Mouse (Mus musculus): ENCODE data around the gene Atrn.
A peak's percentile ranks its signal among the peaks of the same experiment; 100 is the strongest.
"Not testable (repeated sequence)": the region's sequence is repeated elsewhere in the genome, so short reads cannot be mapped to it uniquely, and the experiment has no call there.

Atrn gene

DNA sequence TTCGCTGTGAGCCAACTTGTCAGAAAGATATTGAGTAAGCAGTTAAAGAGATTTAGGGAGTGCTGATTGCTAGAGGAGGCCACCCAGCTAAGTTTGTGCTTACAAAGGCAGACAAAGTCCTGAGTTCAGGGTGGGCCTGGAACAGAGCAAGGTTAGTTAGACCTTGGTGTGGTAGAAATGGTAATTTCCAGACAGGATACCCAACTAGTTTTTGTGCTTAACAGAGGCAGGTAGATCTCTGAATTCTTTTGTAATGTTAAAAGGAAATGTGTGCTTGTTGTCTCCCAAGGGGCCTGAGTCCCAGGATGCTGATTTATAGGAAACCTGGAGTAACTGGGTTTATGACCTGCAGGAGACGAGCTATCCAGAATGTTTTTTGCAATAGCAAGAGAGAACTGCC, 52.6 kb downstream of the Atrn start:
- no peak for DNase-seq (ENCODE audit: low read depth, low spot score)

DNA sequence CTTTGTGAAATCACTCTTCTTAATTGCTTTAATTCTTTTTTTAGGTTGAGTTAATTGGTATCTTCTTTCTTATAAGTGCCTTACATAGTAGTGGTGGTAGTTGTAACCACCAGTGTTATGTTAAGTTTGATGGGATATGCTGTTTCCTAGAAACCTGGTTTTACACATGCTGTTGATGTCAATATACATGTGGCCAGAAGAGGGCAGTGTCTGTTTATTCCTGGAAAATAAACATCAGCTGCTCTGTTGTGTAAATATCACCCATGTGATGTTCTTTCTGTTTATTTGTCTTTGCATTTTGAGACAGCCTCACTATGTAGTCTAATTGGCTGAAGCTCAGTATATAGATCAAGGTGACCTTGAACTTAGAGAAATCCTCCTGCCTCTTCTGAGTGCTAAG, 55.6 kb downstream of the Atrn start:
- DNase-seq (ENCODE audit: low read depth, low spot score) = peak; percentile 64

DNA sequence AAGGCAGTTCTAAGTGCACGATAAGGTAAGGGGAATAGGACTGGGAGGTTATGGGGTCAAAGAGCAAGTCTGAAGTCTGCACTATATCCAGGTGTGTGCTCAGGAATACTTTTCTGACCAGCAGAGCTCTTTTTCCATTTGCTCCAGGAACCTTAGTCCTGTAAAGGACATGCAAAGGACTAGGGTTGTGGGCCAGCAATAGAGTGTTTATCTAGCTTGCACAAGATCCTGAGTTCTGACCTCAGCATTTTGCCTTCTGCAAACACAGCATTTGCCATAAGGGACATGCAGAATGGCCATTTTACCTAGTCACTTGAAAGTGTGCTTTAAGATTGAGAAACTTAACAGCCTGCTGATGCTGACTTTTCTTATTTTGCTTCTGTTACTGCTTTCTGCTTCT, 58.7 kb downstream of the Atrn start:
- DNase-seq (ENCODE audit: low read depth, low spot score) = no peak

DNA sequence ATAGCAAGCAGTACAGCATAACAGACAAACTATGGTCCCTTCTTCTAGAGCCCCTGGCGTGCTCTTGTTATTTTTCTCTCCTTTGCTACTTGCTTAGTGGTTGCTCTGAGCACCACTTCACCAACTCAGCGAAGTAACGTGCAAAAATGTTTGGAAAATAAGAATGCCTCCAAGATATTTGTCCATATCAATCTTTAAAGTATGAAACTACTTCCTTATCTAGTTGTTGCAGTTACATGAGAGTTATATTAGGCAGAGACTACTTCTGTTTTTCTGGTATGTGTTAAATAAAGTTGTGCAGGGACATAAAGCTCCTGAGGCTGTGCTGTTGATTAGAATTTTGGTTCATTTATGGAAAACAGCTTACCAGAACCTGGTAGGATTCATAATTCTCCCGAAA, 64.7 kb downstream of the Atrn start:
- DNase-seq (ENCODE audit: low read depth, low spot score) = no peak

DNA sequence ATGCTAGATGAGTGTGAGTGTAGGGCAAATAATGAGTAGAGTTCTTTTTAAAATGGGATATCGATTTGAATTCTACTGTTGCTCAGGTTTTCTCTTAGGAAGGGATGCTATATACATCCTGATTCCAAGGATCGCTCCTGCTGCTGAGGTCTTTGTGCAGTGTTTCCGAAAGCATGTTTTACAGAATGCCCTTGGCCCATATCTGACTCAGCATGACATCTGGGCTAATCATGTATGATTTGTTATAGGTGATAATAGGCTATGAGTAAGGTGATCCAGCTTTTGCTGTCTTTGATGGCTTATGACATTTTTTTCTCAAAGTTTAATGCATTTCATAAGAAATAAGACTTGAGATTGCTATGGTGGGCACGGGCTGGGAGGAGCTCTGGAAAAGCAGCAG, 66.1 kb downstream of the Atrn start:
- DNase-seq (ENCODE audit: low read depth, low spot score) = no peak

DNA sequence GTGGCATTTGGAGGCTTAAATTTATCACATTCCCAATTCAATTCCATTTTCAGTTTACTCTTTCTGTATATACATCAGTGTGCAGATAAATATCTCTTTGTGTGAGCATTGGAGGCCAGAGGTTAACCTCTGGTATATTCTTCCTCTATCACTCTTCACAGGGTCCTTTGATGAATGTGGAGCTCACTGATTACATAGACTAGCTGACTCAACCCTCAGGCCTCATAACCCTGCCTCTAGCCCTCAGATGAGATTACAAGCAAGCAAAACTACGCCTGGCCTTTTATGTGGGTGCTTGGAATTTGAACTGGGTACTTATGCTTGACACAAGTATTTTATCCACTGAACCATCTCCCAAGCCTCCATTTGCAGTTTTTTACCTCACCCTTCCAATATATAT, 68.6 kb downstream of the Atrn start:
- peak; percentile 57 for DNase-seq (ENCODE audit: low read depth, low spot score)

DNA sequence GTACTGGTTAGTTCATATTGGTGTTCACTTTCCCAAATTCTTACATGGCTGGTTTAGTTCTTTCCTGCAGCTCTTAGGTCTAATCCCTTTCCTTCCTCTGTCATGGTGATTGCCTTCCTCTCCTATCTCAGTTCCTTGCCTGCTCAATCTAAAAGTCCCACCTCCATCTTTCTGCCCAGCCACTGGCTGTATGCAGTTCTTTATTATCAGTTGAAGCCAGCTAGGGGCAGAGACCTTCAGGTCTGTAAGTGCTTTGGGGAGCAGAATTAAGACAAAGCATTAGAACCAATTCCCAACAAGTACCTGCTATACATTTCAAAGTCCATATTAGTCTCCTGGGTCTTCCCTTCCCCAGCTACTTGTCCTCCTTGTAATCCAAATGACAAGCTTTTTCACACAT, 71.3 kb downstream of the Atrn start:
- DNase-seq (ENCODE audit: low read depth, low spot score) = peak; percentile 48

DNA sequence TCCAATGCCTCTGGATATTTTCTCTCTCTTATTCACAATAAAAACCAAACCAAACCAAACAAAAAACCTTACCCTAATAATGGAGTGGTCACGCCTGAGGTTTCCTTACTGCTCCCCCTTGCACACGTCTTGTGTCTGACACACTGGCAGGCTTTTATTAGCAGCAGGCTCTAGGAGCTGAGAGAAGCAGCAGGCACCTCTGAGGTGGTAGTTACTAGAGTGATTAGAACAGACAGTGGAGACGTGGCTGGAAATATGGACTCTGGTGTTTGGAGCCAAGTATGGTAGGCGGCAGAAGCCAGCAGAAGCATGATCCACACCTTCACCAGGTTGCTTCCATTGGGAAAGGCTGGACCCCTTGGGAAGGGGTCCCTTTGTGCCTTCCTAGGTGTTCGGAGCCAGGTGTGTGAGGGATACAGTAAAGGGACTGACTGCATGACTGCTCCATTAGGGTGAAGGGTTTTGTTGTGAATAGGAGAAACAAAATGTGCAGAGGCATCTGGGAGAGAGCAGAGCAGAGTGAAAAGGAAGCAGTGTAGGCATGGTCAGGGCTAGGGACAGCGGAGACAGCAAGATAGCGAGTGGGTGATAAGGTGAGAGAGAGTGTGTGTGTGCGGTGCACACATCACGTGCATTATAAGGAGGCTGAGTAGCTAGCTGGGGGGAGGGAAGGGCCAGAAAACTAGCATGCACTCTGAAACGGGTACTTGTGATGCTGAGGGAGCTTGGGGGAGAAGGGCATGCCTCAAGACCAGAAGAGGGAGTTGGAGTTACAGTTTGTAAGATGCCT, 72.0 kb downstream of the Atrn start:
- no peak for DNase-seq (ENCODE audit: low read depth, low spot score)

DNA sequence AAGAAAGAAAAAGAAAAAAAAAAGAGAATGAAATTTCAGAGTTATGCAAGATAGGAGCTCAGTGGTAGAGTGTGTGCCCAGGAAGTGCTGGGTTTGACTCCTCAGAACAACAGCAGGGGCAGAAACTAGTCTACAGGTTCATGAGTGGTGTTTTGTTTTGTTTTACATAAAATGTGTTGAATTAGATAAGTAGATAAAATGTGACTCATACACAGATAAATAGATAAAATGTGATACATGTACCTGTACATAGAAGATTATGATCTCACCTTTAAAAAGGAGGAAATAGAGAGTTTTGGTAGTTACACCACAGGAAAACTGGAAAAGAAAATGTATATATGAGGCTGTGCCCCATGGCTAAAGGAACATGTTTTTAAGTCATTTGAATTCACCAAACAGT, 72.8 kb downstream of the Atrn start:
- DNase-seq (ENCODE audit: low read depth, low spot score) = no peak

DNA sequence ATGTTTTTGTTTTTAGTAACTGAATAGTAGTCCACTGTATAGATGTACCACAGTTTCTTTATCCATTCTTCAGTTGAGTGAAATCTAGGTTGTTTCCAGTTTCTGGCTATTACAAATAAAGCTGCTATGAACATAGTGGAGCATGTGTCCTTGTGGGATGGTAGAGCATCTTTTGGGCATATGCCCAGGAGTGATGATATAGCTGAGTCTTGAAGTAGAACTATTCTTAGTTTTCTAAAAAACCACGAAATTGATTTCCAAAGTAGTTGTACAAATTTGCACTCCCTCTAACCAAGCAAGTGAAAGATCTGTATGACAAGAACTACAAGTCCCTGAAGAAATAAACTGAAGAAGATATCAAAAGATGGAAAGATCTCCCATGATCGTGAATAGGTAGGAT, 86.5 kb downstream of the Atrn start:
- DNase-seq (ENCODE audit: low read depth, low spot score) = no peak

DNA sequence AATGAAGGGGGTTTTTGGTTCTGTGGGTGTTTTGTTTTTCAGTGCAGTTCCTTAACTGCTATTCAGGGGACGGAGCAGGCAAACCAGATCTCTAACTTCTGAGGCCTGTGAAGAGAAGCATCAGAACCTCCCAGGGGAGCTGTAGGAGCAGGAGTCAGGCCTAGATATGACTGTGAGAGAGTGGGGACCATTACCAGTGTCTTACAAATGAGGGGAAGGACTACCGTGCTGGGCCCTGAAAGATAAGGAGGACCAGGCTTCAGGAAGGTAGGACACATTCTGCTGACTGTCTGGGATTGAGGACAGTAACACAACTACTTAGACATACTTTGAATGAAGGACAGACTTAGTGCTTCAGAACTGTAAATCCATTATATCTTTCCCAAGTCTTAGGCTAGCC, 102.8 kb downstream of the Atrn start:
- no peak for DNase-seq (ENCODE audit: low read depth, low spot score)

DNA sequence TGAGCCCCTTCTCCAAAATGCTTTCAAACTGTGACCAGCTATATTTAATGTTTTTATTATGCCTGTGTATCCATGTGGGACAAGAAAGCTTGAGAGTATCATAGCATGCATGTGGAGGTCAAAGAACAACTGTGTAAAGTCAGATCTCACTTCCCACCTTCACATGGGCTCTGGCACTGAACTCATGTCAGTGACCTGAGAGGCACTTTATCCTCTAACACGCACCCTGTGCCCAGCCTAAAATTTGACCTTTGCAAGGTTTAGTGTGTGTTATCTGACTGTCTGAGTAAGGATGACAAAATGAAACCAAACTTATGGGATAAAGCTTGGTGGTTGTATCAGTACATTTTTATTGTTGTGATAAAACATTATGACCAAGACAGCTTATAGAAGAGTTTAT, 104.3 kb downstream of the Atrn start:
- DNase-seq (ENCODE audit: low read depth, low spot score) = no peak

DNA sequence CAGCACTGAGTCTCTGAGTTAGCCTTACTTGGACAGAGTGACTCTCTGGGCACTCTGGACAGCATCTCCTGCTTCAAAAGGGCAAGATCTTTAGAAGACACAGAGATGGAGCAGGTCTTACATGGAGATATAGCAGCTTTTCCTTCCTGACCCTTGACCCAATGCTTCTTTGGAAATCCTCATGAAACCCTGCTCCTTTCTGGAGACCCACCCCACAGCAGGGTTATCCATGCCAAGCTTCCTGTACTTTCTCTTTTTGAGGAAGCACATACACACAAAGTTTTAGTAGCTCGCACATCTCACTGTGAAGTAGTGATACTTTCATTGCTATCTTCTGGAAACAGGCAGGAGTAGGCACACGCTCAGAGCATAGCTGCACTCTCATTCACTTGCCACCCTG, 118.9 kb downstream of the Atrn start:
- no peak for DNase-seq (ENCODE audit: low read depth, low spot score)

DNA sequence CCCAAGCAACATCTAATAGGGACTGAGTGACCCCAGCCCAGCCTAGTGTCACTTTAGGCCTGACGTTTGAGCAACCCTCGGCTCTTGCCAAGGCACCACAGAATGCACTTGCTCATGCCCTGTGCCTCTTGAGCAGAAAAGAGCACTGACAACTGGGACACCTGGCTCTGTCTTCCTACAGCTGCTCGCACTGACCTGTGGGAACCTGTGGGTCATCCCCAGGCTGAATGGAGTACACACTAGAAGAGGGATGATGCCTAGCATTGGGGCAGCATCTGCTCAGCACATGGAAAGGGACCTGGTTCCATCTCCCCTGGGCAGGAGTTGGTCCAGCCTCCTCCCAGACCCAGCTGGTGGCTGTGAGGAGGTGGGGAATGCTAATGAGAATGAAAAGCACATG, 120.6 kb downstream of the Atrn start:
- DNase-seq (ENCODE audit: low read depth, low spot score) = no peak

DNA sequence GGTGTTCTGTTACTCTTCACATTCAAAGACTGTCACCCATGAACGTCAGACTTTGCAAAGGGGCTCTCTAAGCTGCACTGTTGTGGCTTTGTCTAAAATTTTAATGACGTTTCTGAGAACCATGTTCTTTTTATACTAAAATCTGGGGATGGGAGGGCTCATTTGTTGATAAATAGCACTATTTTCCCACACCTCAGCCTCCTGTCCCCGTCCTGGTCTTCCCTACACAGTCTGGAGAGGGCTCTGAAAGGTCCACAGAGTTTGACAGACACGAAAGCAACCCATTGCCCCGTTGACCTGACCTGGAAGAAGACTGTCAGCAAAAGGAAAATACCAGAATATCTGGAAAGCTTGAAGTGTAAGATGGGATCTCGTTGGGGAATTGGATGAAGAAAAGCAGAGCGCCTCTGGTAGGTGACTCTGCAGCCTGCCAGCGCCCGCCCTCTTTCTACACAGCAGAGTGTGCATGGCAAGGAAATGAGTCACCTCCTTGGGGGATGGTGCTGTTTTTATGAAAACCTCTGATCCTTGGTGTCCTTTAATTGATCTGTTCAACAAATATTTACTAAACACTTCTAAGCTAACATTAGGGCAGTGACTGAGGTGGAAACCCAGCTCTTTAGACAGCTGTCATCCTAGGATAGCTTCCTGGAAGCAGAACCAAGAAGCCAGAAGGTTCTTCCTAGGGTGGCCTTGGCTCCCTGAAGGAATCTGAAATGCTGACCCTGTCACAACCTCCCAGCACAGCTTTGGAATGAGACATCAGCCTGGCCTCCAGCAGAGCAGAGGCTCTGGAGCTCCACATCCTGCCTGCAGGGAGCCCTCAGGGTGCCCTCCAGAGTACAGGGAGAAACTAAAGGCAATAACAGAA, 123.0 kb downstream of the Atrn start:
- DNase-seq (ENCODE audit: low read depth, low spot score) = no peak

DNA sequence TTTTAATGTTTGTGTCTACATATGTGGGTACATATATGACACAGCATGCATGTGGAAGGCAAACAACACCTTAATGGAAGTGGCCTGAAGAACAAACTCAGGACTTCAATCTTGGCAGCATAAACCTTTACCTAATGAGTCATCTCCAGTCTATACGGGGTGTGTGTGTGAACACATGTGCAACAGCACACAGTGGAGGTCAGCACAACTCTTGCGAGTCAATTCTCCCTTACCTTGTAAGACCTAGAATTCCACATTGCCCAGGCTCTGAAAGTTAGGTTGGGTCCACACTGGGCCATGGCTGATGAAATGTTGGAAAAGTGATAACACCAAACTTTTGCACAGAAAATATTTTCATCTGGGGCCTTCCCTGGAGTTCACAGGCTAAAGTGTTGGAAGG, 124.3 kb downstream of the Atrn start:
- no peak for DNase-seq (ENCODE audit: low read depth, low spot score)

DNA sequence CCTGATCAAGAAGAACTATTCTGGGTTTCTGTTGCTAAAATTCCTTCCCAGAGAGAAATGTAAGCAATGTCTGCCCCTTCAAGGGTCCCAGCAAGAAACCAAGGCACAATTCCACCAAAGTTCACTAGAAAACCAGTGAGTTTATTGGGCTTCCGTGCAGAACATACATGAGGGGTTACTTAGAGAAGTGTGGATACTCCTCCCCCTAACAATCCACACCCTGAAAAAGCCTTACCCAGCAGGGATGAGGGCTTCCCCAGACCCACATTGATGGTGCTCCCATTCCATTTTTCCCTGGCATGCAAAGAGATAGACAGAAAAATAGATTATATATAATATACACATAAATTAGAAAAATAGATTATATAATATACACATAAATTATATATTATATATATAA, 124.7 kb downstream of the Atrn start:
- DNase-seq (ENCODE audit: low read depth, low spot score) = no peak

DNA sequence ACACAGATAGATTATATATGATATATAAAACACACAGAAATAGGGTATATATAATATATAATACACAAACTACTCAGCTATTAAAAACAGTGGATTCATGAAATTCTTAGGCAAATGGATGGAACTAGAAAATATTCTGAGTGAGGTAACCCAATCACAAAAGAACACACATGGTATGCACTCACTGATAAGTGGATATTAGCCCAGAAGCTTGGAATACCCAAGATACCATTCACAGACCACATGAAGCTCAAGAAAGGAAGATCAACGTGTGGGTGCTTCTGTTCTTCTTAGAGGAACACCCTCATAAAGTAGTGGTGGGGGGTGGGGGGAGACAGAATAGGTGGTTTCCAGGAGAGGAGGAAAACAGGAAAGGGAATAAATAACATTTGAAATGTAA, 125.1 kb downstream of the Atrn start:
- not testable (repeated sequence) for DNase-seq (ENCODE audit: low read depth, low spot score)

DNA sequence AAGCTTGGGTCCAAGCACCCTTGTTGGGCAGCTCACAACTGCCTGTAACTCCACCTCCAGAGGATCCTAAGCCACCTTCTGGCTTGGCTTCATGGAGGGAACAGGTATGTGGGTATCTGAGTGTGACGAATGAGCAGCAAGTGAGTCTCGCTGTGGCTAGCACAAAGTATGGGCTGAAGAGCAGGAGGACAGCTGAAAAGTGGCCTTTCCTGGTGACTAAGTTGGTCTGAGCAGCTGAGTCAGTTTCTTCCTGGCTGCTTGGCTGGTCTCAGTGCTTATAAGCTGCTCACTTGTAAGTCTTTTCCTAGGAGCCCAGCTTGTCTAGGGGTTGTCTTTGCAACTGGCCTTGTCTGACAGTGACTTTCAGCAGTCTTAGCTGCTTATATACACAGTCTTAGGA, 130.0 kb downstream of the Atrn start:
- DNase-seq (ENCODE audit: low read depth, low spot score) = no peak

DNA sequence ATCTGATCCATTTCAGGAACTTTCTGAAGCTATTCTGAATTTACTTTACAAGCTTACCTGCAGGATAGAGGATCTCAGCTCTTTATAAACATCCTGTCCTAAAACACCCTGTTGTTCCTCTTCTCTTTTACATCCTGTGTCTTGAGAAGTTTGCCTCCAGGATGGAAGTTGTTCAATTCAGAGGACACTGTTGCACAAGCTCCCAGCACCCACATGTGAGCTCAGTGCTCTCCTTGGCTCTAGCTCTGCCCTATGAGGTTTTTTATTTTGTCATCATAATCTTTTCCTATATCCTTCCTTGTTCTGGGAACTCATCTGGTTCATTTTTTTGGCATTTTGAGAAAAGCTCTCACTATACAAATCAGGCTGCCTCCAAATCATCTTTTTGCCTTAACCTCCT, 130.5 kb downstream of the Atrn start:
- no peak for DNase-seq (ENCODE audit: low read depth, low spot score)

DNA sequence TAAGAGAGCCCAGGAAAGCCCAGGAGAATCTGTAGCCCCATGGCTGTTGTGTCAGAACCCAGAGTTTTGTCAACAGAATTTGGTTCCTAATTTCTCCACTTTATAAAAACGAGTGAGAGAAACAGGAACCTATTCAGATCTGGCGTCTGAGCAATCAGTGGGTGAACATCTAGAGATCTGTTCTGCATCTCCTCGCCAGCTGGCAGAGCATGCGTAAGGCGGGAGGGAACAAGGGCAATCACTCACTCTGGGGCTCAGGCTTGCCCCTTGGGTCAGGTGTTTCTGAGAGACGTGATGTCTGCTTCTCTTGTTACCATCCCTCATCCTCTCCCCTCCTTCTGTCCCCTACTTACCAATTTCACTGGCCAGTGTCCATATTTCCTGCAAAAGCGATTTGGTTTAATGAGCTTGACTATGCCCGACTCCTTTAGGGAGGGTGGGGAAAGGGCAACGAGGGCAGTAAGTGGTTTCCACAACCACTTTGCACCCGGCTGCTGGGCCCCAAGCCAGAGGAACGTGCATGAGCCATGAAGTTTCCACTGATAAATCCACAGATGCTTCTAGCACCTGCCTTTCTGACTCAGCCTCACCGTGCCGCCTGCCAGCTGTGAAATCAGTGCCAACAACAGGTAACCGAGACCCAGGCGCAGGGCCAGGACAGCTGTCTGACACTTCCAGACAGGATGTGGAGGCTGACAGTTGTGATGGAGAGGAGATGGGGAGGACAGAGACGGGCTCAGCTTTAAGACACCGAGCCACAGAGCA, 131.1 kb downstream of the Atrn start:
- no peak for DNase-seq (ENCODE audit: low read depth, low spot score)

DNA sequence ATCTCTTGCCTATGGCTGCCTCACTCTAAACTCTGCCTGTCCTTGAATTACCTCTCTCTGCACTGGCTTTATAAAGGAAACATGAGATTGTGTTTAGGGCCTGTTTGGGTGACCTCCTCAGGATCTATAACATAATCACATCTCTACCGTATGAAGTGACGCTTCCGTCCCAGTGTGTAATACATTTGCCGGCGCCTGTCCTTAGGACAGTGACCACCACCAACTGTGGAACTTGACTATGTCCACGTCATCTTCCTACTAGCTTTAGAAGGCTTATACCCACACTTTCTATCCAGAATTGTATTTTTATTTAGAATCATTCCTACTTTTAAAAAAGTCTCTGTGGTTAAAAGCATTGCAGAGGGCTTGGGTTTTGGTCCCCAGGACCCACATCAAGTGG, 131.9 kb downstream of the Atrn start:
- no peak for DNase-seq (ENCODE audit: low read depth, low spot score)
